Mouse (Mus musculus) lung, postnatal 14 days (tissue): ENCODE results near the gene Zfp639.

ENCODE experiments used
- DNase-seq: peaks from one replicate; pipeline ENCODE4 v3.0.0; 2021

Gene Zfp639

GRCm38 (mm10) chr3:32509496-32510374 lies at the start of gene Zfp639:
Zfp639 (plus strand) TSS chr3:32510259.
- no peak for DNase-seq

GRCm38 (mm10) chr3:32467321-32467720 lies 42.7 kb upstream of the Zfp639 start:
- no peak for DNase-seq

- DNase-seq = no peak
Observed at GRCm38 (mm10) chr3:32468411-32468810, 41.6 kb upstream of the Zfp639 start.

- DNase-seq = no peak
Observed at GRCm38 (mm10) chr3:32470449-32470848, 39.6 kb upstream of the Zfp639 start.

- peak; percentile 24 for DNase-seq
Observed at GRCm38 (mm10) chr3:32471098-32471497, 39.0 kb upstream of the Zfp639 start.

GRCm38 (mm10) chr3:32472191-32472900 lies 37.7 kb upstream of the Zfp639 start:
- DNase-seq = no peak

GRCm38 (mm10) chr3:32473184-32473583 lies 36.9 kb upstream of the Zfp639 start:
- no peak for DNase-seq

- DNase-seq = no peak
Observed at GRCm38 (mm10) chr3:32479961-32480360, 30.1 kb upstream of the Zfp639 start.

- DNase-seq = no peak
Observed at GRCm38 (mm10) chr3:32483035-32483434, 27.0 kb upstream of the Zfp639 start.

GRCm38 (mm10) chr3:32486543-32486942 lies 23.5 kb upstream of the Zfp639 start:
- no peak for DNase-seq

GRCm38 (mm10) chr3:32488172-32488571 lies 21.9 kb upstream of the Zfp639 start:
- no peak for DNase-seq

GRCm38 (mm10) chr3:32490076-32490927 lies 19.8 kb upstream of the Zfp639 start:
- no peak for DNase-seq

- DNase-seq = no peak
Observed at GRCm38 (mm10) chr3:32490928-32491315, 19.1 kb upstream of the Zfp639 start.

GRCm38 (mm10) chr3:32492097-32493090 lies 17.7 kb upstream of the Zfp639 start, which contains the start of gene Kcnmb3:
Kcnmb3 (minus strand) TSS chr3:32492231.
- DNase-seq = no peak

- DNase-seq = peak; percentile 25
Observed at GRCm38 (mm10) chr3:32494387-32495087, 15.5 kb upstream of the Zfp639 start.

- DNase-seq = no peak
Observed at GRCm38 (mm10) chr3:32495088-32495770, 14.8 kb upstream of the Zfp639 start.

GRCm38 (mm10) chr3:32495856-32496710 lies 14.0 kb upstream of the Zfp639 start:
- no peak for DNase-seq

GRCm38 (mm10) chr3:32496711-32497070 lies 13.4 kb upstream of the Zfp639 start:
- no peak for DNase-seq

- no peak for DNase-seq
Observed at GRCm38 (mm10) chr3:32500346-32500745, 9.7 kb upstream of the Zfp639 start.

GRCm38 (mm10) chr3:32505841-32506240 lies 4.2 kb upstream of the Zfp639 start:
- no peak for DNase-seq
